Mouse (Mus musculus) left cerebral cortex, adult 2 months (tissue): ENCODE measurements around the gene Slc12a4. TPM values are rescaled to one million over a fixed set of nuclear protein-coding genes. Genes with fewer than 3 reads are reported as not detected.

Source experiments
- DNase-seq, 2 experiments: peaks; one replicate each; pipeline ENCODE4 v3.0.0; 2021 to 2022; ENCODE audit warnings: low spot score in 2 of 2, mixed read lengths in 1 of 2; ENCODE audit errors: extremely low spot score in 1 of 2
- H3K27ac ChIP-seq: fragments of 200-600 bp; 2 replicates; pipeline ENCODE4 v1.8.1; 2022
- H3K4me3 ChIP-seq: fragments of 200-600 bp; 2 replicates; pipeline ENCODE4 v1.8.1; 2022
- CTCF ChIP-seq: fragments of 200-600 bp; IDR thresholded peaks from 2 replicates; pipeline ENCODE4 v1.8.1; 2022; ENCODE audit warnings: antibody characterized with exemption, mild to moderate bottlenecking, moderate library complexity
- intact Hi-C: fragments of 180-260 bp; cut with DNase I; formaldehyde crosslinking; loops from one replicate; pipeline ENCODE4 v1.15.1; 2025
- microRNA-seq, 2 experiments: library from miRNA; unstranded; fragments of <30 nt; microRNA quantifications; one replicate each; pipeline ENCODE4 v1.2.0; 2021
- total RNA-seq, 2 experiments: library from RNA; stranded (reverse); gene quantifications; 2 replicates each; pipeline ENCODE4 v1.2.3; 2021

Slc12a4 gene
- total RNA-seq, 2 experiments from 2014 or later, result 18.2 to 19.8 TPM

DNA sequence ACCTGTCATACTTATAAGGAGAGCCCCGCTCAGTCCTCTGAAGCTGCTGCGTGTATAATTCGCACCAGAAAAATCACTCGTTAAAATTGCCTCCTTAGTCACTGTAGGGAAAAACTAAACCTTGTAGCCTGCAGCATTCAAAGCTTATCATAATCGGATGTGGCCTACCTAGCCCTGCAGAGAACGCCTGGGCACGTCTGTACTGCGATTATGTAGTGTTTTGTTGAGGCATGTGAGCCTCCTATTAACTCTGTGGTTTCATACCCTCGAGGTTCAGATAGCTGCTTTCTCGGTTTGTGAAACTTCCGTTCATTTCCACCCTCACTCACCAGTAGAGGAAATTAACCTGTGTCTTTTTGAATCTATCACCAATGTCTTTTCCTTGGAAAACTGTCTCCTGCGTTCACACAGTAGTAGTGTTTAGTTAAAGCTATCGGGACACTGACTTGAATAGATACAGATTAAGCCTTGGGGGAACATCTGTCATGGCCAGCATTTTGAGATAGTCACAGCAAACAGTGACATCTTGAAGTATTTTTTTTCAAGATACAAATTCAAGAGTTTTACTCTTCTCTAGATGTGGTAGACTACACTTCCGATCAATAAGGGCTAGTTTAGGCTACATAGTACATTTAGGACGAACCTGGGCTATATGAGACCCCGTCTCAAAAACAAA lies 64.8 kb downstream of the Slc12a4 start:
- TF ChIP-seq CTCF, result no peak
- Histone ChIP-seq H3K4me3 (peak overlapping the region; percentile 98), H3K27ac (peak overlapping the region; percentile 97)
- DNase-seq, result no peak
- intact Hi-C loops, result loop anchor here (2.0 kb wide), 1 partner anchor 110 kb away; the partner anchor contains the start of gene Ddx28

DNA sequence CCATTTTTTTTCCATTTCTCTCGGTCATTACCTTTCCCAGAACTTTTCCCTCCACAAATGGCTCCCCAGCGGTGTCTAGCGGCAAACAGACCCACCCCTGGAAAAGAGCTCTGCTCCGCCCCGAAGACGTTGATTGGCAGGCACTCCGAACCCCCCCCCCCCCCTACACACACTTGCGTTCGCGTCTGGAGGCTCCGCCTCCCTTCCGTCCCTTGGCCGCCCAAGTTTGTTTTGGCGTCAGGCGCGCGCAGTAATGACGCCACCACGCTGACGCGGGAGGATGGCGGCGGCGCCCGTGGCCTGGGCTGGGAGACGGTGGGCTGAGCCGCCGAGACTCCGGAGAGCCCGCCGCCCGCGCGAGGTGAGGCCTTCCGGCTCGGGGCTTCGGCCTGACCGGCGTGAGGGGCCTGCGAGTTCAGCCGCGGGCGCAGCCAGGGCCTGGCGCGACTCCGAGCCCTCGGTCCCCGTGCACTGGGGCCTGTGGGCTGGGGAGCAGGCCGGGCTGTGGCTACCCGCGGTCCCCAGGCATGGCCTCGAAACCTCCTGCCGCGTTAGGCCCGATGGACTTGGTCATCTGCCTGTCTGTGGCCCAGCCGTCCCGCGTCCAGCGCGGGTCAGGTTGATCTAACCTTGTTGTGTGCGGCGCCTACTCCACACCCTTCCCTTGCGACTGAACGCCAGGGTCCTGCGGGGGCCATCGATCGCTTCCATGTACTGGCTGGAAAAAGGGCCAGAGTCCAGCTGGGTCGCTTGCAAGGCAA lies 65.5 kb downstream of the Slc12a4 start, which contains the start of gene Pskh1:
Gene Pskh1, plus strand, starts transcription at position 262 of the 761 bp plus-strand sequence.
- Histone ChIP-seq H3K4me3 (peak within 1 kb of the TSS; percentile 98), H3K27ac (peak within 1 kb of the TSS; percentile 97)
- intact Hi-C loops, result loop anchor here (2.0 kb wide), 1 partner anchor 110 kb away; the partner anchor contains the start of gene Ddx28
- peak; percentile 92 to 96 for DNase-seq
- TF ChIP-seq CTCF, result no peak

- DNase-seq, result no peak
- H3K27ac ChIP-seq, result no peak overlapping the region
- no peak overlapping the region for H3K4me3 ChIP-seq
- no peak for TF ChIP-seq CTCF
- intact Hi-C loops, result no loop called here
Observed at GRCm38 (mm10) chr8:105897801-105898480, 68.0 kb downstream of the Slc12a4 start.

Small RNA genes lying within 50 kb of the gene (microRNA-seq; reads per million reads assigned to microRNA genes)
- 0.72 to 0.73 reads per million in 2 experiments for gene Mir7074

Other genes with a start within 250 kb of the Slc12a4 start
- 10 to 100 TPM; 21.0 to 26.0 TPM for gene Gfod2, start 207.4 kb downstream of the Slc12a4 start, total RNA-seq
- 10 to 100 TPM; 23.7 to 25.2 TPM for gene Ranbp10, start 138.7 kb downstream of the Slc12a4 start, total RNA-seq
- gene Tsnaxip1, start 138.4 kb downstream of the Slc12a4 start, total RNA-seq, result under 1 TPM in 1 of 2 experiments, not detected in 1; 0.44 TPM
- gene Cenpt, start 112.8 kb downstream of the Slc12a4 start, total RNA-seq, result 10 to 100 TPM; 16.8 to 17.6 TPM
- gene Thap11, start 111.0 kb downstream of the Slc12a4 start, total RNA-seq, result 10 to 100 TPM; 38.1 to 41.0 TPM
- 10 to 100 TPM; 29.4 to 32.8 TPM for gene Nutf2, start 105.5 kb downstream of the Slc12a4 start, total RNA-seq
- 10 to 100 TPM; 64.4 to 68.5 TPM for gene Edc4, start 85.2 kb downstream of the Slc12a4 start, total RNA-seq
- gene Nrn1l, start 72.5 kb downstream of the Slc12a4 start, total RNA-seq, result 1 to 10 TPM; 3.5 to 3.7 TPM
- gene Pskh1, start 65.7 kb downstream of the Slc12a4 start, total RNA-seq, result 1 to 10 TPM; 6.6 to 8.7 TPM
- 1 to 10 TPM; 1.5 to 2.6 TPM for gene Ctrl, start 32.2 kb downstream of the Slc12a4 start, total RNA-seq
- gene Psmb10, start 27.7 kb downstream of the Slc12a4 start, total RNA-seq, result 10 to 100 TPM; 90.3 to 91.9 TPM
- gene Lcat, start 22.7 kb downstream of the Slc12a4 start, total RNA-seq, result 10 to 100 TPM; 25.3 to 25.8 TPM
- not detected for gene Dpep3, start 13.3 kb upstream of the Slc12a4 start, total RNA-seq
- 10 to 100 TPM; 19.7 to 21.9 TPM for gene Dus2, start 25.2 kb upstream of the Slc12a4 start, total RNA-seq
- not detected for gene Dpep2nb, start 39.9 kb upstream of the Slc12a4 start, total RNA-seq
- gene Ddx28, start 45.8 kb upstream of the Slc12a4 start, total RNA-seq, result 10 to 100 TPM; 14.1 to 14.9 TPM
- 10 to 100 TPM; 12.1 to 13.4 TPM for gene Nfatc3, start 92.7 kb upstream of the Slc12a4 start, total RNA-seq
- gene Esrp2, start 170.9 kb upstream of the Slc12a4 start, total RNA-seq, result under 1 TPM in 1 of 2 experiments, not detected in 1; 0.41 TPM
- gene Pla2g15, start 184.3 kb upstream of the Slc12a4 start, total RNA-seq, result 10 to 100 TPM; 24.4 to 24.8 TPM
- gene Slc7a6, start 202.8 kb upstream of the Slc12a4 start, total RNA-seq, result 10 to 100 TPM; 24.9 to 26.5 TPM
- gene Slc7a6os, start 244.8 kb upstream of the Slc12a4 start, total RNA-seq, result 10 to 100 TPM; 28.5 to 29.4 TPM
- 10 to 100 TPM; 36.5 to 39.4 TPM for gene Prmt7, start 244.8 kb upstream of the Slc12a4 start, total RNA-seq